Mouse (Mus musculus) T-helper 2 cell (primary cell): ENCODE measurements around the gene Pxn.

Experiments used
- in situ Hi-C: fragments of 300-600 bp; cut with MboI, MseI; formaldehyde crosslinking; loops from one replicate; pipeline ENCODE4 v1.15.1; 2025; ENCODE audit warnings: high pct_unique_total_duplicates

Pxn gene

DNA sequence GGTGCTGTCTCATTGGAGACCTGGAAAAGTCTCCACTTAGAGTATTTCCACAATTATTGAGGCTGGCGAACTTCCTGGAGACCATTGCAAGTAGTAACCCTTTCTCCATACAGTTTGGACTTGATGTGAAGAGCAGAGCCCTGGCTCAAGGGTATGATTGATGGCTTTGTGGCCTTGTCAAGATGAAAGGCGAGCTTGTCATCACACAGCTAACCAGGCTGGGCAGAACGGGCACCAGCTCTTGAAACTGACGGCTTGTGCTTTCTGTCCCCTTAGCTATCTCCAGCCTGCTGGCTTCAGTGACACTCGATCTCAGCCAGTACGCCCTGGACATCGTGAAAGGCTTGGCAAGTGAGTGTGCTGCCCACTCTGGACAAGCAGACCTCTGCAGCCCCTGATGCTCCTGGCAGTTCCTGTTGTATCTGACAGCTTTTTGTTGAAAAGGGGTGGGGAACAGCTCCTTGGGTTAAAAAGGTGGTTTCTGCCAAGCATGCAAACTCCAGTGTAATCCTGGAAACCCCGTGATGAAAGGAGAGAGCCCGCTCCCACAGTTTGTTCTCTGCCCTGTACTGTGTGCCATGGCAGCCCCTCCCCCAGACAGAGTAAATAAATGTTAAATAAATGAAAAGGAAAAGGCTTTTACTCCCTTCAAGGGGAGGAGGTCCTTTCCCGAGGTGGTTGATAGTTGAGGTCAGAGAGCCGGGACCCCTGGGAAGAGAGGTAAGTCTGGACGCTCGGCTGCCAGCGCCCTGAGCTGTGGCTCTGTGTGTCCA lies 73.9 kb downstream of the Pxn start:
- in situ Hi-C loops = no loop called here

- in situ Hi-C loops = no loop called here
These were observed 75.2 kb downstream of the Pxn start for GRCm38 (mm10) chr5:115581662-115582061.

DNA sequence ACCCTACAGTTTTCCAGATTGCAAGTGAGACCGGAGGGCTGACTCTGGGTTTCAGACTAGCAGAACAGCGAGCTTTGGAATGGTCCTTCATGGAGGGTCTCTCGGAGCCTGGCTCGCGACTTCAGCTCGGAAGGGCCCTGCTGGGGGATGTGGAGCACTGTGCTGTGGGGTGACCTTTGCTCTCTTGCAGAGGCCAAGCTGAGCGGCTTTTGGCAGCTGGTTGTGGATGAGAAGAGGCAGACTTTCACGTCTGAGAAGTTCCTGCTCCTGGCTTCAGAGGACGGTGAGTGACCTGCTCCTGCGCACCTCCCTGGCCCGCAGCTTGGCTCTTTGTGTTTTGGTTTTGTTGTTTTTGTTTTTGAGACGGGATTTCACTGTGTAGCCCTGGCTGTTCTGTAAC lies 79.1 kb downstream of the Pxn start:
- in situ Hi-C loops = no loop called here

DNA sequence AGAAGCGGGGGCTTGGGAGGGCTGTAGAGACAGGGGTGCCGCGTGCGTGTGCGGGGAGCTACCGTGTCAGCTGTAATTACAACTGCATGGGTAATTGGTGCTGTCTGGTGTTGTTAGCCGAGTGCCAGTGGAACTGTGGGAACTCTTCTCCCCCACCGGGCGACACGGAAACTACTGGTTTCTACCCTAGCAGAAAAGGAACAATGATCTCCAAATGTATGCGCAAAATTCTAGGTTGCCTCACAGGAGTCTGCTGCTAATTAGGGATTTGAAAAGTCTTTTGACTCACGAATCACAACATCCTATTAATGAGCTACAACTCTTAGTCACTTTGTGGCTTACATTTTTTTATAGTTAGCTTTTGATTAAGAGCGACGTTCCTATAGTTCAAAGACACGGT lies 79.7 kb downstream of the Pxn start:
- in situ Hi-C loops = no loop called here

GRCm38 (mm10) chr5:115586780-115587179 lies 80.3 kb downstream of the Pxn start:
- in situ Hi-C loops = no loop called here

DNA sequence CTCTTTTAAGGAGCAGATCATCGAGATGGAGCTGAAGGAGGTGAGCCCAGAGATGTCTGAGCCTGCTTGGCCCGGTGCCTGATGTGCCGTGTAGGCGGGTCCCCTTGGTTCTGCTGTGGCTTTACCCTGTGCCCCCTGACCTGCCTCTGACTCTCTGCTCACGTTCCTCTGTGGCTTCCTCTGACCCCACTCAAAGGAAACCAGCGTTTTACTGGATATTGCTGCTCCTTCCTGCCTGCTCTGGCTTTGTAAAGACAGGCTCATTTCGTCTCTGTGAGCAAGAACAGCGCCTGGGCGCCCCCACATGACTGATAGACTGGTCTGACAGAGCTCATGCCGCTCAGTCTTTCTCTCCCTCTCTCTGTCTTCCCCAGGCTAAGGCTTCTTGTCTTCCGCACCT lies 84.6 kb downstream of the Pxn start:
- in situ Hi-C loops = no loop called here

- in situ Hi-C loops = no loop called here
These were observed 85.0 kb downstream of the Pxn start for GRCm38 (mm10) chr5:115591506-115591905.

- in situ Hi-C loops = no loop called here
These were observed 97.1 kb downstream of the Pxn start for GRCm38 (mm10) chr5:115603561-115603960.
